Mouse (Mus musculus): Measurements from ENCODE around the gene Fdxacb1.

The Fdxacb1 gene

GRCm38 (mm10) chr9:50768107-50769002, at the start of gene Fdxacb1:
Gene Fdxacb1 (plus strand): TSS chr9:50768236.
- DNase-seq, result peak; percentile 95

- DNase-seq, result no peak
Measured at GRCm38 (mm10) chr9:50718878-50719277, 49.2 kb upstream of the Fdxacb1 start.

- no peak for DNase-seq
Measured at GRCm38 (mm10) chr9:50721061-50721460, 47.0 kb upstream of the Fdxacb1 start.

- no peak for DNase-seq
Measured at GRCm38 (mm10) chr9:50722451-50722911, 45.6 kb upstream of the Fdxacb1 start.

- peak; percentile 11 for DNase-seq
Measured at GRCm38 (mm10) chr9:50723406-50723805, 44.6 kb upstream of the Fdxacb1 start.

GRCm38 (mm10) chr9:50724147-50724546, 43.9 kb upstream of the Fdxacb1 start:
- DNase-seq, result no peak

- DNase-seq, result no peak
Measured at GRCm38 (mm10) chr9:50724661-50725330, 43.2 kb upstream of the Fdxacb1 start.

GRCm38 (mm10) chr9:50725921-50726590, 42.0 kb upstream of the Fdxacb1 start:
- no peak for DNase-seq

- no peak for DNase-seq
Measured at GRCm38 (mm10) chr9:50727171-50727924, 40.7 kb upstream of the Fdxacb1 start.

GRCm38 (mm10) chr9:50727925-50728651, 39.9 kb upstream of the Fdxacb1 start:
- peak; percentile 63 for DNase-seq

- no peak for DNase-seq
Measured at GRCm38 (mm10) chr9:50729600-50729999, 38.4 kb upstream of the Fdxacb1 start.

- DNase-seq, result no peak
Measured at GRCm38 (mm10) chr9:50732560-50732959, 35.5 kb upstream of the Fdxacb1 start.

- DNase-seq, result peak; percentile 33
Measured at GRCm38 (mm10) chr9:50734989-50735388, 33.0 kb upstream of the Fdxacb1 start.

- peak; percentile 93 for DNase-seq
Measured at GRCm38 (mm10) chr9:50738914-50739870, 28.8 kb upstream of the Fdxacb1 start, which contains the start of gene Dixdc1. Gene Dixdc1 (minus strand): TSS chr9:50739517.

- no peak for DNase-seq
Measured at GRCm38 (mm10) chr9:50740867-50741784, 26.9 kb upstream of the Fdxacb1 start.

- no peak for DNase-seq
Measured at GRCm38 (mm10) chr9:50742261-50742660, 25.8 kb upstream of the Fdxacb1 start.

- DNase-seq, result no peak
Measured at GRCm38 (mm10) chr9:50742744-50743143, 25.3 kb upstream of the Fdxacb1 start.

- no peak for DNase-seq
Measured at GRCm38 (mm10) chr9:50745806-50746205, 22.2 kb upstream of the Fdxacb1 start.

GRCm38 (mm10) chr9:50746214-50746677, 21.8 kb upstream of the Fdxacb1 start, which contains the start of gene 2310030G06Rik:
Gene 2310030G06Rik (minus strand): TSS chr9:50746536.
- DNase-seq, result peak; percentile 41

Data from liver (tissue).